Mouse (Mus musculus): ENCODE measurements at regions not wholly inside any gene's neighbourhood (a gene's known extent, or its start where the extent isn't known, plus 50 kb on each side); places are given as distances from the start of the nearest gene placed in this dataset.

GRCm38 (mm10) chr1:184542321-184543115, 189.9 kb downstream of the Hlx start:
- H3K36me3 ChIP-seq (ENCODE audit: control insufficient read depth, insufficient read depth, low read length, poor library complexity, severe bottlenecking), result no peaks in the 10 kb centered on the region
- no peak overlapping the region for H3K4me3 ChIP-seq (ENCODE audit: insufficient read depth in 1 of 2, low read depth in 1 of 2, low read length in 2 of 2, poor library complexity in 1 of 2, severe bottlenecking in 1 of 2)
- no peak overlapping the region for H3K27ac ChIP-seq (ENCODE audit: insufficient read depth, low read depth, low read length, poor library complexity, severe bottlenecking)
- no peak for DNase-seq (ENCODE audit: low read depth, low spot score)
- no peaks in the 10 kb centered on the region for H3K4me1 ChIP-seq (ENCODE audit: control insufficient read depth in 2 of 2, insufficient read depth in 2 of 2, low read length in 2 of 2, poor library complexity in 1 of 2)
- in situ Hi-C loops (cut with MboI; ENCODE audit: low sequenced_read_pairs in 2 of 2, unreplicated experiment in 2 of 2), result no loop called here
- no peak for TF ChIP-seq ZNF384 (IDR thresholded peaks at IDR 0.05; ENCODE audit: low read depth, low read length)
- no peak for TF ChIP-seq MAFK (IDR thresholded peaks at IDR 0.05; ENCODE audit: insufficient read depth, low read depth, low read length)
- no peak for TF ChIP-seq HCFC1 (IDR thresholded peaks at IDR 0.05; ENCODE audit: borderline replicate concordance, insufficient read depth, low read length)
- no peak for TF ChIP-seq ZC3H11A (IDR thresholded peaks at IDR 0.05; ENCODE audit: borderline replicate concordance, low read depth, low read length)
- TF ChIP-seq CHD2 (IDR thresholded peaks at IDR 0.05; ENCODE audit: low read depth, low read length), result no peak
- no peaks in the 10 kb centered on the region for H3K9me3 ChIP-seq (ENCODE audit: control insufficient read depth, insufficient read depth, low read depth, low read length)
- H3K9ac ChIP-seq (ENCODE audit: insufficient read depth, low read depth, low read length, poor library complexity, severe bottlenecking), result no peak overlapping the region

GRCm38 (mm10) chr1:184539818-184540217, 192.6 kb downstream of the Hlx start:
- H3K4me3 ChIP-seq (ENCODE audit: insufficient read depth in 1 of 2, low read depth in 1 of 2, low read length in 2 of 2, poor library complexity in 1 of 2, severe bottlenecking in 1 of 2), result no peak overlapping the region
- no peak for DNase-seq (ENCODE audit: low read depth, low spot score)
- TF ChIP-seq MAFK (IDR thresholded peaks at IDR 0.05; ENCODE audit: insufficient read depth, low read depth, low read length) (no peak), ZC3H11A (IDR thresholded peaks at IDR 0.05; ENCODE audit: borderline replicate concordance, low read depth, low read length) (no peak), HCFC1 (IDR thresholded peaks at IDR 0.05; ENCODE audit: borderline replicate concordance, insufficient read depth, low read length) (no peak), ZNF384 (IDR thresholded peaks at IDR 0.05; ENCODE audit: low read depth, low read length) (no peak), CHD2 (IDR thresholded peaks at IDR 0.05; ENCODE audit: low read depth, low read length) (no peak)

GRCm38 (mm10) chr1:184536311-184537200, 195.9 kb downstream of the Hlx start:
- Histone ChIP-seq H3K4me1 (ENCODE audit: control insufficient read depth in 2 of 2, insufficient read depth in 2 of 2, low read length in 2 of 2, poor library complexity in 1 of 2) (no peaks in the 10 kb centered on the region), H3K9me3 (ENCODE audit: control insufficient read depth, insufficient read depth, low read depth, low read length) (no peaks in the 10 kb centered on the region), H3K9ac (ENCODE audit: insufficient read depth, low read depth, low read length, poor library complexity, severe bottlenecking) (no peak overlapping the region), H3K36me3 (ENCODE audit: control insufficient read depth, insufficient read depth, low read length, poor library complexity, severe bottlenecking) (no peaks in the 10 kb centered on the region), H3K27ac (ENCODE audit: insufficient read depth, low read depth, low read length, poor library complexity, severe bottlenecking) (no peak overlapping the region), H3K4me3 (ENCODE audit: insufficient read depth in 1 of 2, low read depth in 1 of 2, low read length in 2 of 2, poor library complexity in 1 of 2, severe bottlenecking in 1 of 2) (no peak overlapping the region)
- TF ChIP-seq MAFK (IDR thresholded peaks at IDR 0.05; ENCODE audit: insufficient read depth, low read depth, low read length) (no peak), ZNF384 (IDR thresholded peaks at IDR 0.05; ENCODE audit: low read depth, low read length) (no peak), HCFC1 (IDR thresholded peaks at IDR 0.05; ENCODE audit: borderline replicate concordance, insufficient read depth, low read length) (no peak), ZC3H11A (IDR thresholded peaks at IDR 0.05; ENCODE audit: borderline replicate concordance, low read depth, low read length) (no peak), CHD2 (IDR thresholded peaks at IDR 0.05; ENCODE audit: low read depth, low read length) (no peak)
- in situ Hi-C loops (cut with MboI; ENCODE audit: low sequenced_read_pairs in 2 of 2, unreplicated experiment in 2 of 2), result no loop called here
- no peak for DNase-seq (ENCODE audit: low read depth, low spot score)

More at GRCm38 (mm10) chr1:184539818-184540217, 192.6 kb downstream of the Hlx start:
- no peaks in the 10 kb centered on the region for H3K9me3 ChIP-seq (ENCODE audit: control insufficient read depth, insufficient read depth, low read depth, low read length)
- H3K9ac ChIP-seq (ENCODE audit: insufficient read depth, low read depth, low read length, poor library complexity, severe bottlenecking), result no peak overlapping the region
- in situ Hi-C loops (cut with MboI; ENCODE audit: low sequenced_read_pairs in 2 of 2, unreplicated experiment in 2 of 2), result no loop called here
- H3K36me3 ChIP-seq (ENCODE audit: control insufficient read depth, insufficient read depth, low read length, poor library complexity, severe bottlenecking), result no peaks in the 10 kb centered on the region
- H3K27ac ChIP-seq (ENCODE audit: insufficient read depth, low read depth, low read length, poor library complexity, severe bottlenecking), result no peak overlapping the region
- no peaks in the 10 kb centered on the region for H3K4me1 ChIP-seq (ENCODE audit: control insufficient read depth in 2 of 2, insufficient read depth in 2 of 2, low read length in 2 of 2, poor library complexity in 1 of 2)

- no peak for DNase-seq (ENCODE audit: low read depth, low spot score)
- no peak for TF ChIP-seq ZC3H11A (IDR thresholded peaks at IDR 0.05; ENCODE audit: borderline replicate concordance, low read depth, low read length)
- TF ChIP-seq HCFC1 (IDR thresholded peaks at IDR 0.05; ENCODE audit: borderline replicate concordance, insufficient read depth, low read length), result no peak
- in situ Hi-C loops (cut with MboI; ENCODE audit: low sequenced_read_pairs in 2 of 2, unreplicated experiment in 2 of 2), result no loop called here
These were observed 196.7 kb downstream of the Hlx start for GRCm38 (mm10) chr1:184535691-184536090.

More at GRCm38 (mm10) chr1:184535691-184536090, 196.7 kb downstream of the Hlx start:
- H3K36me3 ChIP-seq (ENCODE audit: control insufficient read depth, insufficient read depth, low read length, poor library complexity, severe bottlenecking), result no peaks in the 10 kb centered on the region
- no peak overlapping the region for H3K4me3 ChIP-seq (ENCODE audit: insufficient read depth in 1 of 2, low read depth in 1 of 2, low read length in 2 of 2, poor library complexity in 1 of 2, severe bottlenecking in 1 of 2)
- no peaks in the 10 kb centered on the region for H3K4me1 ChIP-seq (ENCODE audit: control insufficient read depth in 2 of 2, insufficient read depth in 2 of 2, low read length in 2 of 2, poor library complexity in 1 of 2)
- no peaks in the 10 kb centered on the region for H3K9me3 ChIP-seq (ENCODE audit: control insufficient read depth, insufficient read depth, low read depth, low read length)
- H3K9ac ChIP-seq (ENCODE audit: insufficient read depth, low read depth, low read length, poor library complexity, severe bottlenecking), result no peak overlapping the region
- H3K27ac ChIP-seq (ENCODE audit: insufficient read depth, low read depth, low read length, poor library complexity, severe bottlenecking), result no peak overlapping the region
